Mouse (Mus musculus) heart, adult 2 months (tissue): ENCODE results near the gene Tubgcp5.
"Not testable (repeated sequence)": the region's sequence is repeated elsewhere in the genome, so short reads cannot be mapped to it uniquely, and the experiment has no call there.

ENCODE experiments used
- CTCF ChIP-seq: fragments of 200-600 bp; IDR thresholded peaks from 2 replicates; pipeline ENCODE4 v1.8.1; 2022; ENCODE audit warnings: antibody characterized with exemption, mild to moderate bottlenecking, moderate library complexity
- POLR2A ChIP-seq: fragments of 200-500 bp; IDR thresholded peaks from 2 replicates; pipeline ENCODE4 v1.6.1; 2011; ENCODE audit warnings: mild to moderate bottlenecking, low read depth, low read length, control low read depth; ENCODE audit not compliant: insufficient read depth

DNA sequence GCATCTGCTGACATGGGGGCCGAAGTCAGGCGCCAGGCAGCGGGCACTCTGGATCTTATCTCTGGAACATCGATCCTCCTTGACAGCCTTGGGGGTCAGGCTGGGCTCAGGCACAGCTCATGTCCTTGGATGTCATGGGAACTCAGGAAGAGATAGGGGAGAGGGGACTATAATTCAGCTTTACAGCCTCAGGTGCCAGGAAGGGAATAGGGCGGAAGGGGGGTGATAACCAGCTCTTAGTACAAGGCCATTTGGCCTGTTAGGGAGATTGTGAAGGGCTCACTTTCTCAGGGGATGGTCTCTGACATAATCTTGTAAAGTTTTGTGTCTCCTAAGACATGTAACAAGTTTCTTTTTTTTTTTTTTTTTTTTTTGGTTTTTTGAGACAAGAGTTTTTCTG, 3.4 kb upstream of the Tubgcp5 start:
- TF ChIP-seq POLR2A, CTCF: not testable (repeated sequence)
